In genomic region chr6:120592031-120592681, GRCm38 (mm10) we compare ENCODE assay signal across 7 mouse cellular contexts.
DNase-seq lines count a peak whose midpoint lies in the region; ATAC-seq lines count a peak whose summit lies in the region.

No protein-coding gene starts in this region.

- no peak overlapping the region for H3K4me3 ChIP-seq in kidney, embryonic 14.5 days (ENCODE audit: low read length)
- no peak overlapping the region for H3K4me3 ChIP-seq in midbrain, embryonic 13.5 days (replicated peaks)

- peaks cover 14% of the 10 kb centered on the region for H3K4me1 ChIP-seq in kidney, embryonic 14.5 days (ENCODE audit: control insufficient read depth, insufficient read depth, low read length)
- peaks cover 13% of the 10 kb centered on the region for H3K4me1 ChIP-seq in midbrain, embryonic 13.5 days (replicated peaks)

- under 1% methylated on average over 17 of the region's 17 CpGs for WGBS in kidney, embryonic 14.5 days
- WGBS in midbrain, embryonic 13.5 days: 3% methylated on average over 17 of the region's 17 CpGs

- H3K36me3 ChIP-seq in kidney, embryonic 14.5 days (ENCODE audit: control insufficient read depth, insufficient read depth, low read length): no peaks in the 10 kb centered on the region
- no peaks in the 10 kb centered on the region for H3K36me3 ChIP-seq in midbrain, embryonic 13.5 days

- DNase-seq in spleen, adult 18-20 months: peak; percentile 10 to 33
- DNase-seq in spleen, adult 12 weeks (ENCODE audit: low spot score): no peak
- peak; percentile 60 for DNase-seq in embryo, embryonic 9.5 days (ENCODE audit: extremely low spot score)
- peak; percentile 43 to 49 for DNase-seq in gastrocnemius, postnatal 36 days
- no peak for DNase-seq in urinary bladder, adult 2 months (ENCODE audit: low spot score)

- peak overlapping the region; percentile 29 for H3K4me2 ChIP-seq in kidney, embryonic 14.5 days (replicated peaks; ENCODE audit: low read depth, low read length)
- H3K4me2 ChIP-seq in midbrain, embryonic 13.5 days (replicated peaks): peak overlapping the region; percentile 22; the same call in 1 of the 2 replicates

- H3K9ac ChIP-seq in kidney, embryonic 14.5 days (ENCODE audit: low read depth, low read length): 0 out of 2 replicates have a peak overlapping the region, but pooled peaks have one; percentile 23
- no peak overlapping the region for H3K9ac ChIP-seq in midbrain, embryonic 13.5 days (replicated peaks)

- H3K27ac ChIP-seq in kidney, embryonic 14.5 days (ENCODE audit: low read depth, low read length): peak overlapping the region; percentile 83
- peak overlapping the region; percentile 54 for H3K27ac ChIP-seq in midbrain, embryonic 13.5 days

- intact Hi-C loops in gastrocnemius, postnatal 36 days (cut with DNase I): no loop called here

- H3K9me3 ChIP-seq in kidney, embryonic 14.5 days (ENCODE audit: control insufficient read depth, low read length): no peaks in the 10 kb centered on the region
- no peaks in the 10 kb centered on the region for H3K9me3 ChIP-seq in midbrain, embryonic 13.5 days

- ATAC-seq in kidney, embryonic 14.5 days (ENCODE audit: low FRiP score, low TSS enrichment): peak; percentile 89
- peak; percentile 80 for ATAC-seq in midbrain, embryonic 13.5 days

- H3K27me3 ChIP-seq in kidney, embryonic 14.5 days (ENCODE audit: control insufficient read depth, insufficient read depth, low read length): no peaks in the 10 kb centered on the region
- H3K27me3 ChIP-seq in midbrain, embryonic 13.5 days: no peaks in the 10 kb centered on the region

Comparison
In these comparisons a context has a peak if more than half of its experiments do, and no peak if none do; other contexts are left out.
1. DNase-seq: peak in spleen, adult 18-20 months (2 of 2), embryo, embryonic 9.5 days (single experiment) and gastrocnemius, postnatal 36 days (2 of 2); none in spleen, adult 12 weeks (single experiment) and urinary bladder, adult 2 months (single experiment).